Mouse (Mus musculus) urinary bladder, postnatal 4 days (tissue): Measurements from ENCODE around the gene Mlh1.

ENCODE experiments used
- DNase-seq, 2 experiments: peaks; one replicate each; pipeline ENCODE4 v3.0.0; 2021 to 2022; ENCODE audit warnings: low spot score in 2 of 2

Mlh1 gene

GRCm38 (mm10) chr9:111216424-111216823 lies 55.2 kb downstream of the Mlh1 start:
- DNase-seq: no peak

DNA sequence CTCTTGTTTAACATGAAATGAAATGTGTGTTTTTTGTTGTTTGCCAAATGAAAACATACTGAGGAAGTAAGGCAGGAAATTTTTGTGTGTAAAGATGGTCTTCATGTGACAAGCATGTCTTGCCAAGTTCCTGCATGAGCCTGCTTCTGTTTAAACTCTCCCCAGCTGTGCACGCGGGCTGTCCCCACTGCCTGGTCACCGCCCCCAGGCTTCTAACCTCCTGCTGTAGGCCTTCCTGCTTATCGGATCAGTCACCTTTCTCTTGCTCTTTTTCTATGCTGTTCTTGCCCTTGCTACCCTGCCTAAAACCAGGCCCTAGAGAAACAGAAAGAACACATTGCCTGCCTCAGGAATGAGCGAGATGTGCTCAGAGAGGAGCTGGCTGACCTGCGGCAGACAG lies 58.1 kb downstream of the Mlh1 start:
- no peak for DNase-seq

GRCm38 (mm10) chr9:111211122-111212041 lies 60.2 kb downstream of the Mlh1 start:
- DNase-seq: no peak

DNA sequence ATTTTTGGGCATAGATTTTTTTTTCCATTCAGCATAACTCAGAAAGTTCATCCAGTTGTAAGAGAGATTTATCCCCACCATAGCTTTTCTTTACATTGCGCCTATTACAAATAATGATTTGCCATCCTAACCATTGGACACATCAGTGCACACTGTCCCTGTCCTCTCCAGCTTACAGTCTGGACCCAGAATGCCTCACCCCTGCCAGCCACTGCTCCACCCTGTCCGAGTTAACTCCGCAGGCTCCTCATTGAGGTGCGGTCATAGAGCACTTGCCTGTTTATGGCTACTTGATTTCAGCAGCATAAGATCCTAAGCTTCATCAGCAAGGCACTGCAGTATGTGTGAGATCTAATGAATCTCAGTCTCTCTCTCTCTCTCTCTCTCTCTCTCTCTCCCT lies 61.2 kb downstream of the Mlh1 start:
- no peak for DNase-seq

- DNase-seq: no peak
These were observed 62.4 kb downstream of the Mlh1 start for GRCm38 (mm10) chr9:111209158-111209699.

GRCm38 (mm10) chr9:111208185-111208584 lies 63.4 kb downstream of the Mlh1 start:
- DNase-seq: no peak

- no peak for DNase-seq
These were observed 63.9 kb downstream of the Mlh1 start for GRCm38 (mm10) chr9:111207683-111208082.

DNA sequence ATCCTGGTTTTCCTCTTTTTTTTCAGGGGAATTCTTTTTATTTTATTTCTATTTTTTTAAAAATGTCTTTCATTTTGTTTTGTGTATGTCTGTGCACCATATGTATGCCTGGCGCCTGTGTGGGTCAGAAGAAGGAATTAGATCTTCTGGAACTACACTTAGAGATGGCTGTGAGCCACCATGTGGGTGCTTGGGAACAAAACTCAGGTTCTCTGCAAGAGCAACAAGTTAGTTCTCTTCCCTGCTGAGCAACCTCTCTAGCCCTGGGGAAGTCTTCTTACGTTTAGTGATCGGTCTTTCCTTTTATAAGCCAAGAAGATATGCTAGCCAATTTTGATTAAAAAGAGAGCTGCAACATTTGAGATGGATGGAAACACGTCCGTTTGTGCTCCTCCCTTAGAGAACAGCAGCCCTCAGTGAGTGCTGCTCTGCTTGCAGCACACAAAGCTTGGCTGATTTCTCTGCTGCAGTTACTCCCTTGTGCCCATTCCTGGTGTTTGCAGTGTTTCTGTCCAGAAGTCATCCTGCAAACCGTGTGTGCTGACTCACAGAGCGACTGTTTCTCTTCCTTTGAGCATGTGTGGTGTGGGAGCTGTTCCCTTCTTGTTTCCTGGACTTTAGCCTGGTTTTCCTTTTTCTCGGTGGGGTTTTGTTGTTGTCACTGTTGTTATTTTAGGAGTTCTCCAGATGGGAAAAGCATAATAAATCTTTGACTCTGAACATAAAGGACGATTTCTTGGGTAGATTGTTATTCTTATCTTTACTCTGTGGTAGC lies 66.8 kb downstream of the Mlh1 start:
- DNase-seq: no peak

DNA sequence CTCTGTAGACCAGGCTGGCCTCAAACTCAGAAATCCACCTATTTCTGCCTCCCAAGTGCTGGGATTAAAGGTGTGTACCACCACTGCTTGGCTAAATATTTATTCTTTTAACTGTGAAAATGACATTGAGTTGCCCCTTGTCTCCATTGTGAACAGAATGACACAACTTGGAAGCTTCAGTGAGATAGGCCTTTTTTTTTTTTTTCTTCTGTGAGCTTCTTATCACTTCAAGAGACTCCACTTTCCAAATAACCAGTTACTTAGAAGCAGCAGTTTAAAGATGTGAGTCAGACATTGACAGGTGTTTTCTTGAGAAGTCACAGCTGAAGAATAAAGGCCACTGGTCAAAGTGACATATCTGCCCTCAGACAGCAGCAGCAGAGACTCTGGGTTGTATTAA lies 71.4 kb downstream of the Mlh1 start:
- DNase-seq: no peak

- no peak for DNase-seq
These were observed 73.3 kb downstream of the Mlh1 start for GRCm38 (mm10) chr9:111198332-111198731.

GRCm38 (mm10) chr9:111197712-111198111 lies 73.9 kb downstream of the Mlh1 start:
- no peak for DNase-seq

GRCm38 (mm10) chr9:111197116-111197515 lies 74.5 kb downstream of the Mlh1 start:
- no peak for DNase-seq

DNA sequence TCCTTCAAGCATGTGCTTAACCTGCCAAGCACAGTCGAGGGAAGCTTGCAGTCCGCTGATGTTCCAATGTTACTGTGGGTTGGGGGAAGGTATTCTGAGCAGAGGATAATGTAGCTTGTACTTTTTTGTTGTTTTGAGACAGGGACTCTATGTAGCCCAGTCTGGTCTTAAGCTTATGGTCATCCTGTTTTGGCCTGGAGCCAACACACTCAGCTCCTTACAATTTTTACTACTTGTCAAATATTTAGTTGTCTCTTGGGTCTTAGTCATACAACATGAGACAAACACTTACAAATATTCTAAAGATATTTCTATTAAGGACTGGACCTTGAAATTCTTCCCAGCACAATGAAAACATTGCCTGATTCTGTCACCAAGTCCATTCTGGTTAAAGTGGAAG lies 78.4 kb downstream of the Mlh1 start:
- no peak for DNase-seq

GRCm38 (mm10) chr9:111188731-111189130 lies 82.9 kb downstream of the Mlh1 start:
- no peak for DNase-seq

DNA sequence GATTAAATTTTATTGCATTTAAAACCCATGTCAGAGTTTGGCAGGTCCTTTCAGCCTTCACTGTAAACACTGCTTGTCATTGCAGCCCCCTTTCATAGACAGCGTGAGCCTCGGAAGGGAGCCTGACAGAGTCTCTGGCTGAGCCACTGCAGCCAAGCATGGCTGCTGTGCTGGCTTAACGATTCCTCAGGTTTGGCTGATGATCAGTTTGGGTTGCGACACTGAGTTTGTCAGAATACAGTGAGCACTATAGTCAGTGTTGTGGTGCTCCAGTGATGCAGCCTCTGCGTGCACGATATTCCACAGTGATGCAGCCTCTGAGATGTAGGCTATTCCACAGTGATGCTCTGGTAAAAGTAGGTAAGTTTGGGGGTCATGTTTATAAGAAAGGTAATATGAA lies 84.7 kb downstream of the Mlh1 start:
- DNase-seq: no peak

- DNase-seq: no peak
These were observed 86.7 kb downstream of the Mlh1 start for GRCm38 (mm10) chr9:111184929-111185328.

- DNase-seq: no peak
These were observed 89.4 kb downstream of the Mlh1 start for GRCm38 (mm10) chr9:111182176-111182575.

DNA sequence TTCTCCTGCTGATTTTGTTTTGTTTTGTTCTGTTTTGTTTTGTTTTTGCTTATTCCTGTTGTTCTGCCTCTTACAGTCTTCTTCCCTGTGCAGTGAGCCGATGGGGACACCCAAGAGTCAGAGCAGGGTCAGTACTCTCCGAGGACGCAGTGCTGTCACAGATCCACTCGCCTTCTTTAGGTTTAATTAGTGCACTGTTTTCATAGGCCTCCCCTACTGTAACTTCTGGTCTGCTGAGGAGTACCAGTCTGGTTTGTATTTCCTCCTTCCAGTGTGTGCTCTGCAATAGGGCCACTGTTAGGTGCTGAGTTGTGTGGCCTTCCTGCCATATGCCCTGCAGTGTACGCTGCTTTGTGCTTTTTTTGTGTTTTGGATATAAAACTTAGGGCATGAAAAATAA lies 92.6 kb downstream of the Mlh1 start:
- DNase-seq: no peak
